Comparison of ENCODE assay signal across 9 mouse cellular contexts in the genomic region with DNA sequence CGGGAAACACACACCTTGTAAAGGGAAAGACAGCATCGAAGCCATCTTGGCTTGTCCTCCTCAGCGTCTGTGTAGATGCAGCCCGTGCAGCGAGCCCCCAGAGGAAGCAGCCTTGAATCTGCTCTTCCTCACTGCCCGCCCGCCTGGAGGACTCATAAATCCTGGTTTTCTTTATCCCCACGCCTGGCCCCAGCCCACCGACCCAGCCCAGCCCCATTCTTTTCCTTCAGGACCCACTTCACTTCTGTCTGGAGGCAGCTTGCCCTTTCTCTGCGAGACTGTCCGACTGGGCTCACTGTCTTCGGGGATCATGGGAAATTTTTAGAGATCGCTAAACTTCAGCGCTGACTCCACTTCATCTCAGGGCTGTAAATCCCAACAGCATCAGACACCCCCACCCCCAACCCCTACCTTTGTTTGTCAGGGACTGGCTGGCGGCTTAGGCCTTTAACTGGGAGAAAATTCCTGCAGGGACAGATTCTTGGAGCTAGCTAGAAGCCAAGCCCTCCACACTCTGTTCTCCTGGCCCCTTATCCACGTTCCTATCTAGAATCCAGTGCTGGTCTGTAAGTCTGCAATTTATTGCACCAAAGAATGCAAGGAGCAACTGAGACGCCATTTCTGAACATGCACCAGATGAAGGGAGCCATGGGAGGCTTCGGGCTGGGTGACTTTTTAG. TPM values are rescaled to one million over a fixed set of nuclear protein-coding genes. Genes with fewer than 3 reads are reported as not detected.
DNase-seq lines count a peak whose midpoint lies in the region; ATAC-seq lines count a peak whose summit lies in the region.
"Had no signal": no experiment of that assay in that cellular context is flagged by ENCODE, and none has a peak within 500 bp of the region (broad histone marks: within the 10 kb centered on the region; RNA-seq: fewer than 3 reads in every experiment).

No protein-coding gene starts in this region.

- peak; percentile 34; the same call in 1 of the 2 replicates for ATAC-seq in kidney, embryonic 14.5 days (ENCODE audit: low FRiP score, low TSS enrichment)
- ATAC-seq in hindbrain, embryonic 14.5 days (ENCODE audit: low FRiP score), result 0 out of 2 replicates have a peak, but pooled peaks have one; percentile 26

- H3K36me3 ChIP-seq in kidney, embryonic 14.5 days (ENCODE audit: control insufficient read depth, insufficient read depth, low read length), result no peaks in the 10 kb centered on the region
- no peaks in the 10 kb centered on the region for H3K36me3 ChIP-seq in hindbrain, embryonic 14.5 days (replicated peaks; ENCODE audit: control insufficient read depth, insufficient read depth)

- peak overlapping the region; percentile 24; the same call in 1 of the 2 replicates for H3K4me2 ChIP-seq in kidney, embryonic 14.5 days (replicated peaks; ENCODE audit: low read depth, low read length)
- peak overlapping the region; percentile 40 for H3K4me2 ChIP-seq in hindbrain, embryonic 14.5 days (replicated peaks)

- WGBS in kidney, embryonic 14.5 days, result 9% methylated on average over 18 of the region's 18 CpGs
- whole genome bisulfite sequencing in hindbrain, embryonic 14.5 days, result 25% methylated on average over 18 of the region's 18 CpGs

- peak overlapping the region; percentile 78 for H3K27ac ChIP-seq in kidney, embryonic 14.5 days (ENCODE audit: low read depth, low read length)
- H3K27ac ChIP-seq in hindbrain, embryonic 14.5 days, result peak overlapping the region; percentile 22; the same call in 1 of the 2 replicates

- no peak for DNase-seq in kidney, postnatal 14 days
- peak; percentile 53 for DNase-seq in embryo, embryonic 11.5 days (ENCODE audit: low read depth, low spot score)
- no peak for DNase-seq in hindbrain, embryonic 14.5 days (ENCODE audit: low spot score)
- DNase-seq in neural tube, embryonic 10.5 days (ENCODE audit: extremely low spot score, low spot score), result peak; percentile 72
- no peak for DNase-seq in frontal cortex, postnatal 25 days (ENCODE audit: low spot score in 2 of 2)
- no peak for DNase-seq in right cerebral cortex, postnatal 25 days
- DNase-seq in testis, postnatal 10 days (ENCODE audit: low spot score), result no peak
- DNase-seq: cerebellum, adult 9-10 months had no signal

- no peaks in the 10 kb centered on the region for H3K27me3 ChIP-seq in kidney, embryonic 14.5 days (ENCODE audit: control insufficient read depth, insufficient read depth, low read length)
- no peaks in the 10 kb centered on the region for H3K27me3 ChIP-seq in hindbrain, embryonic 14.5 days (ENCODE audit: control insufficient read depth, insufficient read depth, low read length)

- H3K9ac ChIP-seq in kidney, embryonic 14.5 days (ENCODE audit: low read depth, low read length), result peak overlapping the region; percentile 36; the same call in 1 of the 2 replicates
- H3K9ac ChIP-seq in hindbrain, embryonic 14.5 days, result peak overlapping the region; percentile 25

- 0 out of 2 replicates have a peak overlapping the region, but pooled peaks have one; percentile 0 for H3K4me3 ChIP-seq in kidney, embryonic 14.5 days (ENCODE audit: low read length)
- H3K4me3 ChIP-seq in hindbrain, embryonic 14.5 days (replicated peaks; ENCODE audit: low read length), result no peak overlapping the region

- no peaks in the 10 kb centered on the region for H3K9me3 ChIP-seq in kidney, embryonic 14.5 days (ENCODE audit: control insufficient read depth, low read length)
- no peaks in the 10 kb centered on the region for H3K9me3 ChIP-seq in hindbrain, embryonic 14.5 days (ENCODE audit: control insufficient read depth, low read length)

- H3K4me1 ChIP-seq in kidney, embryonic 14.5 days (ENCODE audit: control insufficient read depth, insufficient read depth, low read length), result peaks cover 42% of the 10 kb centered on the region
- peaks cover 22% of the 10 kb centered on the region; the same call in 1 of the 2 replicates for H3K4me1 ChIP-seq in hindbrain, embryonic 14.5 days (replicated peaks; ENCODE audit: control insufficient read depth, insufficient read depth, low read length)

RNA-seq across cellular contexts. Expression of gene Dnmbp, which starts 57.0 kb away (rescaled TPM):
- polyA plus RNA-seq in kidney, embryonic 14.5 days (2014; fragmentation: Nextera tagmentation; extraction: Ambion mirVana), result 21.5 and 24.2 TPM in 2 replicates
- polyA plus RNA-seq in hindbrain, embryonic 14.5 days (2014; fragmentation: Nextera tagmentation; extraction: Ambion mirVana), result 8.7 and 8.9 TPM in 2 replicates

Comparison
In these comparisons a context has a peak if more than half of its experiments do, and no peak if none do; other contexts are left out.
1. DNase-seq: peak in embryo, embryonic 11.5 days (single experiment) and neural tube, embryonic 10.5 days (single experiment); none in kidney, postnatal 14 days (single experiment), hindbrain, embryonic 14.5 days (single experiment), frontal cortex, postnatal 25 days (0 of 2), right cerebral cortex, postnatal 25 days (single experiment) and testis, postnatal 10 days (single experiment).